Mouse (Mus musculus) CH12.LX (cell line): Measurements from ENCODE around the gene Me3. TPM values are rescaled to one million over a fixed set of nuclear protein-coding genes. Genes with fewer than 3 reads are reported as not detected.
A peak's percentile ranks its signal among the peaks of the same experiment; 100 is the strongest.

ENCODE experiments used
- DNase-seq: peaks from one replicate; pipeline ENCODE4 v3.0.0-alpha.2; 2013; ENCODE audit errors: extremely low read depth
- H3K27ac ChIP-seq: 2 replicates; pipeline ENCODE4 v1.5.1; 2012; ENCODE audit warnings: low read depth, mild to moderate bottlenecking, control low read depth, moderate library complexity; ENCODE audit not compliant: insufficient read depth
- H3K27me3 ChIP-seq: replicated peaks from 2 replicates; pipeline ENCODE3; 2012; ENCODE audit warnings: inconsistent platforms
- H3K36me3 ChIP-seq, 2 experiments: replicated peaks in 1 of 2; 2 replicates each; pipeline versions ENCODE3 to v1.6.1; 2012; ENCODE audit warnings: inconsistent platforms in 1 of 2, low read length in 1 of 2, mild to moderate bottlenecking in 1 of 2, mixed read lengths in 1 of 2, moderate library complexity in 1 of 2; ENCODE audit not compliant: control insufficient read depth in 1 of 2, insufficient read depth in 1 of 2
- H3K4me1 ChIP-seq, 2 experiments: 2 replicates each; pipeline ENCODE4 v1.6.1; 2012; ENCODE audit warnings: inconsistent platforms in 1 of 2, moderate library complexity in 1 of 2; ENCODE audit not compliant: insufficient read depth in 2 of 2, control insufficient read depth in 1 of 2
- H3K4me2 ChIP-seq: 2 replicates; pipeline ENCODE4 v1.6.1; 2012; ENCODE audit warnings: low read depth, mild to moderate bottlenecking, control low read depth; ENCODE audit not compliant: poor library complexity, insufficient read depth, severe bottlenecking
- H3K4me3 ChIP-seq, 3 experiments: fragments of 150-350 bp in 1 of 3; sonication (generic) in 1 of 3; replicated peaks in 1 of 3; 2 replicates each; pipeline versions ENCODE3 to v1.5.1; 2011 to 2012; ENCODE audit warnings: low read depth in 2 of 3, low read length in 2 of 3, mild to moderate bottlenecking in 2 of 3, moderate library complexity in 2 of 3, control low read depth in 1 of 3, improper control_type of control experiment in 1 of 3, inconsistent platforms in 1 of 3, mixed read lengths in 1 of 3; ENCODE audit not compliant: poor library complexity in 1 of 3
- H3K79me2 ChIP-seq: replicated peaks from 2 replicates; pipeline ENCODE4 v1.6.1; 2012; ENCODE audit warnings: mild to moderate bottlenecking, moderate library complexity; ENCODE audit not compliant: control insufficient read depth, poor library complexity, insufficient read depth, severe bottlenecking; ENCODE audit errors: extremely low read depth
- H3K9ac ChIP-seq: 2 replicates; pipeline ENCODE4 v1.6.1; 2012; ENCODE audit warnings: low read depth, mild to moderate bottlenecking, control low read depth, moderate library complexity; ENCODE audit not compliant: insufficient read depth
- H3K9me3 ChIP-seq: replicated peaks from 2 replicates; pipeline ENCODE3; 2012; ENCODE audit warnings: low read length, inconsistent platforms, mixed read lengths
- BHLHE40 ChIP-seq: IDR thresholded peaks from 2 replicates; pipeline ENCODE4 v1.6.1; 2011; ENCODE audit warnings: mild to moderate bottlenecking, low read depth, low read length, improper control_type of control experiment
- CHD2 ChIP-seq: IDR thresholded peaks from 2 replicates; pipeline ENCODE4 v1.6.1; 2011; ENCODE audit warnings: low read length, improper control_type of control experiment
- CTCF ChIP-seq, 2 experiments: IDR thresholded peaks in 1 of 2; conservative IDR thresholded peaks in 1 of 2; 2 replicates each; pipeline ENCODE4 v1.5.1; 2011 to 2012; ENCODE audit warnings: low read depth in 2 of 2, low read length in 2 of 2, improper control_type of control experiment in 1 of 2, inconsistent platforms in 1 of 2, mild to moderate bottlenecking in 1 of 2, moderate library complexity in 1 of 2
- E2F4 ChIP-seq: IDR thresholded peaks from 2 replicates; pipeline ENCODE4 v1.6.1; 2011; ENCODE audit warnings: low read depth, low read length, improper control_type of control experiment; ENCODE audit not compliant: insufficient replicate concordance
- ELF1 ChIP-seq: IDR thresholded peaks from 2 replicates; pipeline ENCODE4 v1.6.1; 2014; ENCODE audit warnings: low read depth, mild to moderate bottlenecking, inconsistent platforms, low read length, improper control_type of control experiment
- HCFC1 ChIP-seq: IDR thresholded peaks from 2 replicates; pipeline ENCODE4 v1.6.1; 2012; ENCODE audit warnings: low read depth, mild to moderate bottlenecking, inconsistent platforms, low read length, improper control_type of control experiment
- IRF4 ChIP-seq: IDR thresholded peaks from 2 replicates; pipeline ENCODE4 v1.6.1; 2014; ENCODE audit warnings: low read depth, mild to moderate bottlenecking, inconsistent platforms, low read length, improper control_type of control experiment
- JUN ChIP-seq: IDR thresholded peaks from 2 replicates; pipeline ENCODE4 v1.6.1; 2011; ENCODE audit warnings: low read depth, mild to moderate bottlenecking, low read length, improper control_type of control experiment, moderate library complexity; ENCODE audit not compliant: insufficient read depth
- JUND ChIP-seq: conservative IDR thresholded peaks from 2 replicates; pipeline ENCODE4 v1.6.1; 2011; ENCODE audit warnings: low read depth, low read length, improper control_type of control experiment
- MAX ChIP-seq: IDR thresholded peaks from 2 replicates; pipeline ENCODE4 v1.6.1; 2011; ENCODE audit warnings: low read length, improper control_type of control experiment
- MXI1 ChIP-seq: IDR thresholded peaks from 2 replicates; pipeline ENCODE4 v1.6.1; 2011; ENCODE audit warnings: mild to moderate bottlenecking, low read depth, low read length, improper control_type of control experiment
- NRF1 ChIP-seq: IDR thresholded peaks from 2 replicates; pipeline ENCODE4 v1.6.1; 2014; ENCODE audit warnings: low read depth, mild to moderate bottlenecking, inconsistent platforms, low read length, improper control_type of control experiment, moderate library complexity
- POLR2A ChIP-seq: IDR thresholded peaks from 2 replicates; pipeline ENCODE4 v1.6.1; 2011; ENCODE audit warnings: low read depth, mild to moderate bottlenecking, improper control_type of control experiment, low read length
- POLR2AphosphoS2 ChIP-seq: IDR thresholded peaks from 2 replicates; pipeline ENCODE4 v1.6.1; 2011; ENCODE audit warnings: low read depth, low read length, improper control_type of control experiment
- RAD21 ChIP-seq: IDR thresholded peaks from 2 replicates; pipeline ENCODE4 v1.6.1; 2011; ENCODE audit warnings: low read depth, mild to moderate bottlenecking, low read length, improper control_type of control experiment, moderate library complexity
- RCOR1 ChIP-seq: conservative IDR thresholded peaks from 2 replicates; pipeline ENCODE4 v1.6.1; 2012; ENCODE audit warnings: low read depth, mild to moderate bottlenecking, inconsistent platforms, low read length, improper control_type of control experiment
- SMC3 ChIP-seq: IDR thresholded peaks from 2 replicates; pipeline ENCODE4 v1.6.1; 2011; ENCODE audit warnings: low read depth, low read length, improper control_type of control experiment
- TCF12 ChIP-seq: IDR thresholded peaks from 2 replicates; pipeline ENCODE4 v1.6.1; 2014; ENCODE audit warnings: low read depth, mild to moderate bottlenecking, inconsistent platforms, low read length, improper control_type of control experiment
- USF2 ChIP-seq: conservative IDR thresholded peaks from 2 replicates; pipeline ENCODE4 v1.6.1; 2011; ENCODE audit warnings: low read depth, low read length, improper control_type of control experiment
- dilution Hi-C: fragments of 300-500 bp; cut with MboI; formaldehyde crosslinking; loops from 2 replicates; pipeline ENCODE4 v1.14.3; 2020; ENCODE audit warnings: low sequenced_read_pairs; ENCODE audit not compliant: extremely low pct_unique_long_range_greater_than_20kb, extremely low pct_ligation_motif_present
- in situ Hi-C: fragments of 300-500 bp; cut with MboI; formaldehyde crosslinking; loops from 3 replicates; pipeline ENCODE4 v1.14.3; 2019; ENCODE audit warnings: low sequenced_read_pairs, low pct_ligation_motif_present, low pct_unique_long_range_greater_than_20kb, mixed read lengths
- polyA plus RNA-seq: library from polyadenylated mRNA; unstranded; fragments of >175 nt; gene quantifications from 2 replicates; pipeline ENCODE4 v1.2.1, GENCODE M21; 2012; ENCODE audit warnings: low read depth; ENCODE audit not compliant: insufficient read length
- total RNA-seq, 2 experiments: library from RNA; depleted of rRNA; stranded (reverse); fragments of 300-350 nt in 1 of 2; fragments of >200 nt in 1 of 2; gene quantifications; 2 replicates each; pipeline ENCODE4 v1.2.3; 2012 to 2014

The Me3 gene
- total and polyA plus RNA-seq, 3 experiments: not detected

- no peaks in the 10 kb centered on the region for H3K36me3 ChIP-seq
- TF ChIP-seq CTCF (conservative IDR thresholded peaks at IDR 0.05 in 1 of 2, IDR thresholded peaks at IDR 0.05 in 1 of 2; ENCODE audit: low read depth in 2 of 2, low read length in 2 of 2): peak; percentile 73 to 74
- TF ChIP-seq RAD21: peak; percentile 59
- no peak for TF ChIP-seq E2F4
- TF ChIP-seq POLR2AphosphoS2: no peak
- TF ChIP-seq SMC3: peak; percentile 74
- no peak for TF ChIP-seq IRF4
- TF ChIP-seq MXI1: no peak
Measured at GRCm38 (mm10) chr7:89698186-89698585, 66.0 kb downstream of the Me3 start.

GRCm38 (mm10) chr7:89699668-89700350 is 67.6 kb downstream of the Me3 start:
- dilution Hi-C loops: no loop called here

More at GRCm38 (mm10) chr7:89698186-89698585, 66.0 kb downstream of the Me3 start:
- no peaks in the 10 kb centered on the region for H3K27me3 ChIP-seq
- no peak overlapping the region for H3K4me3 ChIP-seq
- no peak overlapping the region for H3K27ac ChIP-seq
- no peaks in the 10 kb centered on the region for H3K79me2 ChIP-seq
- no peak overlapping the region for H3K9ac ChIP-seq
- in situ Hi-C loops: no loop called here
- dilution Hi-C loops: no loop called here
- H3K4me1 ChIP-seq: no peaks in the 10 kb centered on the region
- DNase-seq: peak; percentile 35
- H3K9me3 ChIP-seq: no peaks in the 10 kb centered on the region
- H3K4me2 ChIP-seq: no peak overlapping the region

GRCm38 (mm10) chr7:89700511-89700910 is 68.3 kb downstream of the Me3 start:
- DNase-seq: no peak
- TF ChIP-seq USF2 (no peak), MAX (no peak), TCF12 (no peak), NRF1 (no peak)
- TF ChIP-seq, all 38 proteins: peak for 0
- Histone ChIP-seq H3K4me2 (no peak overlapping the region), H3K4me3 (no peak overlapping the region), H3K27ac (no peak overlapping the region), H3K36me3 (no peaks in the 10 kb centered on the region), H3K9me3 (no peaks in the 10 kb centered on the region), H3K27me3 (no peaks in the 10 kb centered on the region), H3K9ac (no peak overlapping the region), H3K79me2 (no peaks in the 10 kb centered on the region), H3K4me1 (no peaks in the 10 kb centered on the region)
- dilution Hi-C loops: no loop called here
- in situ Hi-C loops: no loop called here

More at GRCm38 (mm10) chr7:89699668-89700350, 67.6 kb downstream of the Me3 start:
- Histone ChIP-seq H3K9me3 (no peaks in the 10 kb centered on the region), H3K27ac (no peak overlapping the region), H3K4me2 (no peak overlapping the region), H3K9ac (no peak overlapping the region), H3K79me2 (no peaks in the 10 kb centered on the region), H3K4me1 (no peaks in the 10 kb centered on the region), H3K27me3 (no peaks in the 10 kb centered on the region), H3K36me3 (no peaks in the 10 kb centered on the region), H3K4me3 (no peak overlapping the region)
- in situ Hi-C loops: no loop called here
- DNase-seq: no peak
- TF ChIP-seq USF2 (no peak), CHD2 (no peak), MXI1 (no peak), E2F4 (no peak), JUN (no peak), SMC3 (no peak), RCOR1 (no peak), HCFC1 (no peak), POLR2A (no peak), ELF1 (no peak), NRF1 (no peak), BHLHE40 (no peak), TCF12 (no peak), JUND (no peak)
- TF ChIP-seq, all 38 proteins: peak for 0
